Mouse (Mus musculus): Measurements from ENCODE around the gene 2210407C18Rik. TPM values are rescaled to one million over a fixed set of nuclear protein-coding genes. Genes with fewer than 3 reads are reported as not detected.

2210407C18Rik gene
- polyA plus RNA-seq (2012; fragmentation: generic; extraction: Trizol), result not detected
- long read RNA-seq, experiment 1, result 0 reads
- long read RNA-seq, experiment 2, result 0 reads

DNA sequence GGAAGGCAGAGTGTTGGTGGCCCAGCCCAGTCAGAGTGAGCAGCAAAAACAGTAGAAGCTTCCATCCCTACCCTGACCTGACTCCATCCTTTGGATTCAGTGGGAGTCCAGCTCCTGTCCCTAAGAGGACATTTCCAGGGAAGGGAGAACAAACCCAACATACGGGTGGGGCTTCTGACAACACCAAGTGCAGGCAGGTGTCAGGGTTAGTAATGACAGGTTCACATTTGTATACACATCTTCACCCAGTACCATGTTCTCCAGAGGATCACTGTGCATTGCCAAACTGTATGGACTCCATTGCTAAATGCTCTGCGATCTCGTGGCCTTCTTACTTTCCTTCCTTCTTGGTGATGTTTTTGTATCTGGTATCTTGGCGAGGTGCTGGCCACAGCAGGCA is at the start of gene 2210407C18Rik:
Gene 2210407C18Rik (minus strand): TSS at position 101 of the 400 bp plus-strand sequence.
- no peaks in the 10 kb centered on the region for H3K27me3 ChIP-seq (ENCODE audit: control insufficient read depth, insufficient read depth, insufficient read length)
- no peak for TF ChIP-seq MAX (IDR thresholded peaks at IDR 0.05)
- TF ChIP-seq CTCF (IDR thresholded peaks at IDR 0.05; ENCODE audit: control insufficient read depth, insufficient read depth, insufficient read length), result no peak
- TF ChIP-seq MYOD1 (IDR thresholded peaks at IDR 0.05; ENCODE audit: control insufficient read depth, insufficient read length, low read depth), result no peak
- no peak for TF ChIP-seq CEBPB (IDR thresholded peaks at IDR 0.05; ENCODE audit: low read depth)
- TF ChIP-seq MYOG (IDR thresholded peaks at IDR 0.05; ENCODE audit: control insufficient read depth, extremely low read depth, insufficient read length), result no peak
- no peak for TF ChIP-seq USF1 (IDR thresholded peaks at IDR 0.05; ENCODE audit: low read depth)
- TF ChIP-seq FOSL1 (IDR thresholded peaks at IDR 0.05; ENCODE audit: insufficient read depth, low read length, poor library complexity, severe bottlenecking), result no peak
- H3ac ChIP-seq (ENCODE audit: control insufficient read depth, insufficient read length, low read depth), result no peak within 1 kb of the TSS
- H3K79me3 ChIP-seq (ENCODE audit: low read depth), result no peaks in the 10 kb centered on the region
- H3K36me3 ChIP-seq (ENCODE audit: control insufficient read depth, insufficient read depth), result no peaks in the 10 kb centered on the region
- H3K4me3 ChIP-seq (ENCODE audit: insufficient read depth, poor library complexity, severe bottlenecking), result no peak within 1 kb of the TSS
- H3K79me2 ChIP-seq (ENCODE audit: control insufficient read depth, insufficient read depth), result no peaks in the 10 kb centered on the region

DNA sequence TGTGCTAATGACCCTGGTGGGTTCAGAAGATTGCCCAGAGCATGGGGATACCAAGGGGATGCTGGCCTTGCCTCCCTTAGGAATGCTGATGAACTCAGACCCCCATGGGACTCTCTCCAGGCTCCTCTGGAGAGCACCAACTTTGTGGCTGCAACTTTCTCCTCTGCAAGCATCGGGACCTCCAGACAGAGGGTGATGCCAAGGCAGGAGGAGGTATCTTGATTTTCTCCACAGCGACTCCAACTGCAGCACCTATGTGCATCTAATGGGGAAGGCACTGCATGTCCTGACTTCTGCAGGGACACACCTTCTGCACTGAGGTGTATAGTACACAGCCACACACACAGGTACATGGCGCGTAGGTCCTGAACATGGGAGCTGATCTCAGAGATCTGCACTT is 42.7 kb upstream of the 2210407C18Rik start, which contains the start of gene Olfr322:
Gene Olfr322 (plus strand): TSS at position 187 of the 400 bp plus-strand sequence.
- no peak for TF ChIP-seq FOSL1 (IDR thresholded peaks at IDR 0.05; ENCODE audit: insufficient read depth, low read length, poor library complexity, severe bottlenecking)
- Histone ChIP-seq H3K4me3 (ENCODE audit: insufficient read depth, poor library complexity, severe bottlenecking) (no peak within 1 kb of the TSS), H3ac (ENCODE audit: control insufficient read depth, insufficient read length, low read depth) (no peak within 1 kb of the TSS), H3K36me3 (ENCODE audit: control insufficient read depth, insufficient read depth) (no peaks in the 10 kb centered on the region), H3K79me3 (ENCODE audit: low read depth) (no peaks in the 10 kb centered on the region), H3K79me2 (ENCODE audit: control insufficient read depth, insufficient read depth) (no peaks in the 10 kb centered on the region), H3K27me3 (ENCODE audit: control insufficient read depth, insufficient read depth, insufficient read length) (no peaks in the 10 kb centered on the region)

DNA sequence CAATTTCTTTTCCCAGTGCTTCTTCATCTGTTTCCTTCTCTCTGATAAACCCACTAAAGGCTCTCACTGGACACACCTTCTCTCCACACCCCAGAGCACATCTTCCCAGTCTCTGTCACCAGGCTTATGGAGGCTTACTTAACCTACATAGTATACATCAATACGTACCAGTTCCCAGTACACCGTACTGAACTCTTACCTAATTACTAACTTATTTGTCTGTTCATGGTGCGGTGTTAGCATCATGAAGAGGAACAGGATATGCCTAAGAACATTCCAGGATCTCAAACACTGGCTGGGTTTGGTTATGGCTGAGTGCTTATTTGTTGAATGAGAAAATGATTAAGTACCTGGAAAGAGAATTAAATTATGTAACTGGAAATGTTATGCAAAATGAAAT is 39.3 kb upstream of the 2210407C18Rik start:
- Histone ChIP-seq H3K36me3 (ENCODE audit: control insufficient read depth, insufficient read depth) (no peaks in the 10 kb centered on the region), H3ac (ENCODE audit: control insufficient read depth, insufficient read length, low read depth) (no peak overlapping the region), H3K4me3 (ENCODE audit: insufficient read depth, poor library complexity, severe bottlenecking) (no peak overlapping the region), H3K27me3 (ENCODE audit: control insufficient read depth, insufficient read depth, insufficient read length) (no peaks in the 10 kb centered on the region), H3K79me3 (ENCODE audit: low read depth) (no peaks in the 10 kb centered on the region), H3K79me2 (ENCODE audit: control insufficient read depth, insufficient read depth) (no peaks in the 10 kb centered on the region)
- no peak for TF ChIP-seq USF1 (IDR thresholded peaks at IDR 0.05; ENCODE audit: low read depth)
- TF ChIP-seq FOSL1 (IDR thresholded peaks at IDR 0.05; ENCODE audit: insufficient read depth, low read length, poor library complexity, severe bottlenecking), result no peak
- TF ChIP-seq MAX (IDR thresholded peaks at IDR 0.05), result no peak
- no peak for TF ChIP-seq CEBPB (IDR thresholded peaks at IDR 0.05; ENCODE audit: low read depth)
- TF ChIP-seq MYOG (IDR thresholded peaks at IDR 0.05; ENCODE audit: control insufficient read depth, extremely low read depth, insufficient read length), result no peak
- TF ChIP-seq MYOD1 (IDR thresholded peaks at IDR 0.05; ENCODE audit: control insufficient read depth, insufficient read length, low read depth), result no peak
- TF ChIP-seq CTCF (IDR thresholded peaks at IDR 0.05; ENCODE audit: control insufficient read depth, insufficient read depth, insufficient read length), result no peak

DNA sequence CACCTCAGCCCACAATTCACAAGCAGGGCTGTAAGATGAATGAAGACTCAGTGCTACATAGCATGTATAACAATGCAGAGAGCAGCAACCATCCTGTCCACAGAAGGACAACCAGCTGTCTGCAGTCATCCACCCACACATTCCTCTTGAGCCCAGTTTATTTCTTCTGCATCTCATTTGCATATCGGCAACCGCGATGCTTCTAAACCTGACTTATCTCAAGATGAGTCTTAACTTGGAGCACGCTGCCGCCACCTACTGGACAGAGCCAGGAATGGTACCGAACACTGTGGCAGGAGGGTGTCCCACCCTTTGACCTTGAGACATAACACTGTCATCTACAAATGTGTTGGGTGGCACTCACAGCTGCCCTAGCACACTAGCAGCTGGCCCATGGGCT is 27.5 kb upstream of the 2210407C18Rik start:
- no peaks in the 10 kb centered on the region for H3K79me3 ChIP-seq (ENCODE audit: low read depth)
- no peaks in the 10 kb centered on the region for H3K36me3 ChIP-seq (ENCODE audit: control insufficient read depth, insufficient read depth)
- no peak overlapping the region for H3K4me3 ChIP-seq (ENCODE audit: insufficient read depth, poor library complexity, severe bottlenecking)
- peak; percentile 2 for TF ChIP-seq CTCF (IDR thresholded peaks at IDR 0.05; ENCODE audit: control insufficient read depth, insufficient read depth, insufficient read length)
- no peak for TF ChIP-seq FOSL1 (IDR thresholded peaks at IDR 0.05; ENCODE audit: insufficient read depth, low read length, poor library complexity, severe bottlenecking)
- TF ChIP-seq CEBPB (IDR thresholded peaks at IDR 0.05; ENCODE audit: low read depth), result no peak
- no peaks in the 10 kb centered on the region for H3K79me2 ChIP-seq (ENCODE audit: control insufficient read depth, insufficient read depth)
- no peak overlapping the region for H3ac ChIP-seq (ENCODE audit: control insufficient read depth, insufficient read length, low read depth)
- peaks cover 20% of the 10 kb centered on the region for H3K27me3 ChIP-seq (ENCODE audit: control insufficient read depth, insufficient read depth, insufficient read length)

DNA sequence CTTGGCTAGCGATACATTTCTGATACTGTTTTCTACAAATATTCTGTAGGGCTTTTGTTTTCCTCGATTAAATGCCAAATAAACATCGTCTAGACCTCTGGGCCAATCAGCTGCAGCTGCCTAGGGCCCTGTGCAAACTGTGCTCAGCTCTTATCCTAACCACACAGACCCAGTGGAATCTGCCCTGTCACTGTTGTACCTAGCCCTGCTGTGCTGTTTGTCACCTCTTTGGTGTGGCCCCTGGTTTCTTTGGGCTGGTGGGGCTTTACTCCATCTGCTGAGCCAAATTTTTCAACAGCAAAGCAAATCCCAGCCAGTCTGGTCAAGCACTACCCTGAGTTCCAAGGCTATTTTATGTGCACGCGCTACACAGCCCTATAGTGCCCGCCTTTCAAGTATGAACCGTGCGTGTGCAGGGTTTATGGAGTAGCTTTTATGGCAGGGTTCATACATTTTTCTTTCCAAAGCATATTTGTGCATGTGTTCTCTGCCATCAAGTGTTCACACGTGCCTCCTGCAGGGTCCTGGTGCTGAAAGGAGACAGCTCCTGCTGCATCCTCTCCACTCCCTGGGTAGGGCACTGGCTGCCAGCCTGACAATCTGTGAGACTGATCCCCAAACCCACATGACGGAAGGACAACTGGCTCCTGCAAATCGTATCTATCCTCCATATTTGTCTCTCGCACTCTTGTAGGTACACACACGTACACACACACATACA is 25.9 kb upstream of the 2210407C18Rik start:
- no peaks in the 10 kb centered on the region for H3K36me3 ChIP-seq (ENCODE audit: control insufficient read depth, insufficient read depth)
- no peak overlapping the region for H3ac ChIP-seq (ENCODE audit: control insufficient read depth, insufficient read length, low read depth)
- H3K4me3 ChIP-seq (ENCODE audit: insufficient read depth, poor library complexity, severe bottlenecking), result no peak overlapping the region
- no peaks in the 10 kb centered on the region for H3K79me2 ChIP-seq (ENCODE audit: control insufficient read depth, insufficient read depth)
- peaks cover 20% of the 10 kb centered on the region for H3K27me3 ChIP-seq (ENCODE audit: control insufficient read depth, insufficient read depth, insufficient read length)
- no peak for TF ChIP-seq CEBPB (IDR thresholded peaks at IDR 0.05; ENCODE audit: low read depth)
- TF ChIP-seq FOSL1 (IDR thresholded peaks at IDR 0.05; ENCODE audit: insufficient read depth, low read length, poor library complexity, severe bottlenecking), result no peak
- no peak for TF ChIP-seq MYOD1 (IDR thresholded peaks at IDR 0.05; ENCODE audit: control insufficient read depth, insufficient read length, low read depth)
- TF ChIP-seq MYOG (IDR thresholded peaks at IDR 0.05; ENCODE audit: control insufficient read depth, extremely low read depth, insufficient read length), result no peak
- TF ChIP-seq CTCF (IDR thresholded peaks at IDR 0.05; ENCODE audit: control insufficient read depth, insufficient read depth, insufficient read length), result no peak
- TF ChIP-seq MAX (IDR thresholded peaks at IDR 0.05), result no peak
- TF ChIP-seq USF1 (IDR thresholded peaks at IDR 0.05; ENCODE audit: low read depth), result no peak
- H3K79me3 ChIP-seq (ENCODE audit: low read depth), result no peaks in the 10 kb centered on the region

DNA sequence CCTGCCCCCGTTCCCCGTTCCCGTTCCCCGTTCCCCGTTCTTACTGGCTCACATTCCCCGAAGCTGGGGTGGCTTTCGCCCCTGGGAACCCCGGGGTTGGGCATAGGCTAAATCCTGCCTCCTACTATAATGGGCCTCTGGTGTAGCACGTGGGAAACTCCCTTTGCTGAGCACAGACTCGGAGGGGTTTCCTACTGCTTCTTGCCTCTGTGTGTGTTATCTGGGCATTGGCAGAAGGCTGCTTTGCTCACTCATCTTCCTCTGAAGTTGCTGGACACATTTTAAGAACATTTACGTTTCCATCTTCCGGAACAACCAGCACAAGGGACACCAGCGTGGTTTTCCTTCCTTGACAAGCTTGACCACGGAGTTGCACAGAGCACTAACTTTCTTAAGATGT is 25.2 kb upstream of the 2210407C18Rik start:
- no peaks in the 10 kb centered on the region for H3K79me3 ChIP-seq (ENCODE audit: low read depth)
- no peak overlapping the region for H3ac ChIP-seq (ENCODE audit: control insufficient read depth, insufficient read length, low read depth)
- H3K4me3 ChIP-seq (ENCODE audit: insufficient read depth, poor library complexity, severe bottlenecking), result no peak overlapping the region
- no peak for TF ChIP-seq CEBPB (IDR thresholded peaks at IDR 0.05; ENCODE audit: low read depth)
- TF ChIP-seq MYOD1 (IDR thresholded peaks at IDR 0.05; ENCODE audit: control insufficient read depth, insufficient read length, low read depth), result no peak
- TF ChIP-seq CTCF (IDR thresholded peaks at IDR 0.05; ENCODE audit: control insufficient read depth, insufficient read depth, insufficient read length), result no peak
- TF ChIP-seq MYOG (IDR thresholded peaks at IDR 0.05; ENCODE audit: control insufficient read depth, extremely low read depth, insufficient read length), result no peak
- no peak for TF ChIP-seq USF1 (IDR thresholded peaks at IDR 0.05; ENCODE audit: low read depth)
- no peak for TF ChIP-seq MAX (IDR thresholded peaks at IDR 0.05)
- no peak for TF ChIP-seq FOSL1 (IDR thresholded peaks at IDR 0.05; ENCODE audit: insufficient read depth, low read length, poor library complexity, severe bottlenecking)
- no peaks in the 10 kb centered on the region for H3K79me2 ChIP-seq (ENCODE audit: control insufficient read depth, insufficient read depth)
- H3K27me3 ChIP-seq (ENCODE audit: control insufficient read depth, insufficient read depth, insufficient read length), result peaks cover 20% of the 10 kb centered on the region
- H3K36me3 ChIP-seq (ENCODE audit: control insufficient read depth, insufficient read depth), result no peaks in the 10 kb centered on the region

All from C2C12 (cell line).